Mouse (Mus musculus) intestine, embryonic 16.5 days (tissue): ENCODE measurements around the gene Clec16a. TPM values are rescaled to one million over a fixed set of nuclear protein-coding genes. Genes with fewer than 3 reads are reported as not detected.

Experiments used
- ATAC-seq: fragments of 200-750 bp; cut with Nextera tagmentation; 2 replicates; pipeline ENCODE4 v1.8.0; 2017; ENCODE audit warnings: moderate TSS enrichment, moderate library complexity
- H3K27ac ChIP-seq: fragments of 300-500 bp; sonication (generic); 2 replicates; pipeline ENCODE4 v1.5.1; 2014; ENCODE audit warnings: mild to moderate bottlenecking, low read length
- H3K27me3 ChIP-seq: fragments of 300-500 bp; sonication (generic); replicated peaks from 2 replicates; pipeline ENCODE4 v1.6.1; 2014; ENCODE audit warnings: low read length, control low read depth, mixed read lengths; ENCODE audit not compliant: control insufficient read depth, insufficient read depth
- H3K36me3 ChIP-seq: fragments of 300-500 bp; sonication (generic); 2 replicates; pipeline ENCODE4 v1.6.1; 2014; ENCODE audit warnings: low read length, control low read depth; ENCODE audit not compliant: control insufficient read depth, insufficient read depth
- H3K4me1 ChIP-seq: fragments of 300-500 bp; sonication (generic); 2 replicates; pipeline ENCODE4 v1.6.1; 2014; ENCODE audit warnings: low read length, control low read depth, mixed read lengths; ENCODE audit not compliant: control insufficient read depth, insufficient read depth
- H3K4me2 ChIP-seq: fragments of 300-500 bp; sonication (generic); 2 replicates; pipeline ENCODE4 v1.6.1; 2014; ENCODE audit warnings: low read depth, low read length, control low read depth
- H3K4me3 ChIP-seq: fragments of 300-500 bp; sonication (generic); 2 replicates; pipeline ENCODE4 v1.5.1; 2014; ENCODE audit warnings: mild to moderate bottlenecking, low read length
- H3K9ac ChIP-seq: fragments of 300-500 bp; sonication (generic); 2 replicates; pipeline ENCODE4 v1.6.1; 2014; ENCODE audit warnings: low read depth, low read length
- H3K9me3 ChIP-seq: fragments of 300-500 bp; sonication (generic); 2 replicates; pipeline ENCODE4 v1.6.1; 2016; ENCODE audit warnings: low read length, control low read depth; ENCODE audit not compliant: control insufficient read depth
- WGBS: fragments of 180-500 bp; shearing (Covaris S2); extraction: QIAGEN DNeasy Blood & Tissue Kit; methylation state at CpG from one replicate; pipeline ENCODE4 v1.1.7; 2014; 5-methylcytosine and 5-hydroxymethylcytosine counted together
- polyA plus RNA-seq: library from polyadenylated mRNA; unstranded; fragments of >200 nt; fragmentation: Nextera tagmentation; extraction: Ambion mirVana; gene quantifications from 2 replicates; pipeline ENCODE4 v1.2.1, GENCODE M21; 2015

Clec16a gene
- 22.1 and 24.3 TPM in 2 replicates for polyA plus RNA-seq

DNA sequence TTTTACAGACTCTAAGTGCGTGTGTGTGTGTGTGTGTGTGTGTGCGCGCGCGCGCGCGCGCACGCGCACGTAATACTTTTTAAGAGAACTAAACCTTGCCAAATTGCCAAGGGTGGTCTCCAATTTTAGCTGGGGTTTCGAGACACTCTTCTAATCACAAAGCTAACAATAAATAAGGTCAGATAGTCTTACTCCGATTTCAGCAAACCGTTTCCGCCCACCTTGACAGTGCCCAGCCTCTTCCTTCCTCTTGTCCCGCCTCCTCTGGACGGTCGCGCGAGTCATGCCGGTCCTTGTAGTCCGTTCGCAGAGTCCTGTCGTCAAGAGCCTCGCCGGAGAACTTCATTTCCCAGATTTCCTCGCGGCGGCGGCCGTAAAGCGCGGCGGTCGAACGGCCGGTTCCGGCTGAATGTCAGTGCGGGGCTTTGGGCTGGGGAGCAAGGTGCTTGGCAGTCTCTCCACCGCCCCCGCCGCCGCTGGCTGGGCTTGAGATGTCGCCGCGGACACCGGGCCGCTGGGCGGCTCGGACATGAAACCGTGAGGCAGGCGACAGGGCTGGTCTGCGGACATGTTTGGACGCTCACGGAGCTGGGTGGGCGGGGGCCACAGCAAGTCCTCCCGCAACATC, at the start of gene Clec16a:
Gene Clec16a, plus strand, starts transcription at position 345 of the 628 bp plus-strand sequence.
- Histone ChIP-seq H3K27ac (peak within 1 kb of the TSS; percentile 63; the same call in 1 of the 2 replicates), H3K4me1 (peaks cover 25% of the 10 kb centered on the region), H3K27me3 (no peaks in the 10 kb centered on the region), H3K4me2 (peak within 1 kb of the TSS; percentile 81), H3K4me3 (peak within 1 kb of the TSS; percentile 95), H3K9me3 (no peaks in the 10 kb centered on the region), H3K9ac (peak within 1 kb of the TSS; percentile 82), H3K36me3 (no peaks in the 10 kb centered on the region)
- ATAC-seq, result peak; percentile 88
- under 1% methylated on average over 58 of the region's 58 CpGs for WGBS

DNA sequence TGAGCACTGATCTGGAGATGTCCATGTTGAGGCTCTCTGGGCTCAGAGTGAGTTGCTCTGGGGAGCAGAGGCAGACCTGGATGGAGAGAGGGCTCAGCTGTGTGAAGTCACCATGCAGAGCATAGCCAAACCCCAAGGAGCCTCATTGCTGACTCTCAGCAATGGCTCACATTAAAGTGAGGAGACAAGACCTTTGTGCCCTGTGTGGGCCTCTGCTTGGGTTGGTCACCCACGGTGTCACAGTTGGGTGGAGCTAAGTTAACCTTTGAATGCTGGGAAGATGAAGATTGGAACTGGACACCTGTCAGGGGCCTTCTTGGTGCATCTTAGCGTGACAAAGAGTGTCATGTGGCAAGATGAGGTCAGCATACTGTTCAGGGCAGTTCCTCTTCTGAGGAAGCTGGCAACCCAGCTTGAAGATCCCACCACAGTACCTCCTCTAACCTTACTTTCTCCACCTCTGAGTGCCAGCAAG, 49.3 kb upstream of the Clec16a start:
- H3K4me1 ChIP-seq, result no peaks in the 10 kb centered on the region
- ATAC-seq, result no peak
- no peak overlapping the region for H3K4me2 ChIP-seq
- no peaks in the 10 kb centered on the region for H3K9me3 ChIP-seq
- no peak overlapping the region for H3K27ac ChIP-seq
- H3K9ac ChIP-seq, result no peak overlapping the region
- H3K4me3 ChIP-seq, result no peak overlapping the region
- H3K27me3 ChIP-seq, result 0 out of 2 replicates have a peak, but pooled peaks cover under 1% of the 10 kb centered on the region
- no peaks in the 10 kb centered on the region for H3K36me3 ChIP-seq
- 64% methylated on average over 2 of the region's 2 CpGs for WGBS

DNA sequence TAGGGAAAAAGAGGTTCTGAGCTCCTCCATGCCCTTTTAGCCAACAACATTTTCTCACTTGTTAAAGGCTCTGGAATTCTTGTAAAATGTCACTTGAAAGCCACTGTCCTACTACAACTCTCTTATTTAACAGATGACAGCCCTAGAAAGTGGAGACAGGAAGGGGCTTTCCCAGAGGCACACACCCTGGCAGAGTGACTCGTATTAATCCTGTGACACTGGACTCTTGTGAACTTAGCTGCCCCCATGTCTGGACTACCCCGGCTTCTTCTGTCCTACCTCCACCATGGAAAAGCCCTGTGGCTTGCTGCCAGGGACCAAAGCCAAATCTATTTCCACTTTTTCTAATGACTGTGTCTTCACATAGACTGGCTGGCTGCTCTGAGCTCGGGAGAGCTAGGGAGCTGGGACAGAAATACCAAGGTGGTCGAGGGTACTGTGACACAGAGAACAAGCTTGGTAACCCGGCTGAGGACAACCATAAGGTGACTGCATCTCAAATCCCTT, 47.0 kb upstream of the Clec16a start:
- Histone ChIP-seq H3K36me3 (no peaks in the 10 kb centered on the region), H3K4me3 (no peak overlapping the region), H3K27ac (no peak overlapping the region), H3K4me2 (no peak overlapping the region), H3K9ac (no peak overlapping the region), H3K27me3 (no peaks in the 10 kb centered on the region), H3K9me3 (no peaks in the 10 kb centered on the region), H3K4me1 (no peaks in the 10 kb centered on the region)
- ATAC-seq, result no peak
- 66% methylated on average over 5 of the region's 5 CpGs for WGBS

DNA sequence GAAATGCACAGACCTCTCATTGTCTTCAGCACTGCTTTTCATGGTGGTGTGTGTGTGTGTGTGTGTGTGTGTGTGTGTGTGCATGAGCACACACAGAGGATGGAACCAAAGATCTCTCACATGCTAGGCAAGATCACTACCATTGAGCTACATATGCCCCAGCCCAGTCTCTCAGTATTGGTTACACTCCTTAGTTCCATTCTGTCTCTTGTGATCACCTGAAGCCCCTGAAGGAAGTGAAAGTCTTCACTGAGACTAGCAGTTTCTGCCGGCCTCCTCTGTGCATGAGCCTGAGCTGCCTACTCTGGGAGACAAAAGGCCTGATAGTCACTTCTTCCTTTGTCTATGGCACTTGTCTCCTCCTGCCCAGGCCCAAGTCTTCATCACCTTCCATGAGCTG, 46.0 kb upstream of the Clec16a start:
- 76% methylated on average over 1 of the region's 1 CpGs for WGBS
- Histone ChIP-seq H3K9me3 (no peaks in the 10 kb centered on the region), H3K27me3 (no peaks in the 10 kb centered on the region), H3K4me1 (no peaks in the 10 kb centered on the region), H3K9ac (no peak overlapping the region), H3K36me3 (no peaks in the 10 kb centered on the region), H3K27ac (no peak overlapping the region), H3K4me2 (no peak overlapping the region), H3K4me3 (no peak overlapping the region)
- ATAC-seq, result no peak

DNA sequence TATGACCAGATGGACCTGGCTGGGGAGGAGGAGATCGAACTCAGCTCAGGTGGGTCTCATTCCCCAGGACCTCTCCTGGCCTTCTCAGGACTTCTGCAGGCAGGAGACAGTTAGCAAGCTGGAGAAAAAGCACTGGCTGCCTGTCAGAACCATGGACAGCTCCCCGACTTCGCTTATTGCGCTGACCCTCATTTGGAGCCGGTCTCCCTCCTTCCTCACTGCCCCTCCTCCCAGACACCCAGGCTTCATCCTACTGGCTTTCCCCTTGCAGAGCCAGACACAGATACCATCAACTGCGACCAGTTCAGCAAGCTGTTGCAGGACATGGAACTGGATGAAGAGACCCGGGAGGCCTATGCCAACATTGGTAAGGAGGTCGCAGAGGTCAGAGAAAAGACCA, 43.3 kb upstream of the Clec16a start:
- ATAC-seq, result no peak
- H3K27ac ChIP-seq, result no peak overlapping the region
- no peak overlapping the region for H3K9ac ChIP-seq
- no peaks in the 10 kb centered on the region for H3K27me3 ChIP-seq
- H3K9me3 ChIP-seq, result no peaks in the 10 kb centered on the region
- no peaks in the 10 kb centered on the region for H3K36me3 ChIP-seq
- 15% methylated on average over 8 of the region's 8 CpGs for WGBS
- no peak overlapping the region for H3K4me2 ChIP-seq
- no peaks in the 10 kb centered on the region for H3K4me1 ChIP-seq
- no peak overlapping the region for H3K4me3 ChIP-seq

DNA sequence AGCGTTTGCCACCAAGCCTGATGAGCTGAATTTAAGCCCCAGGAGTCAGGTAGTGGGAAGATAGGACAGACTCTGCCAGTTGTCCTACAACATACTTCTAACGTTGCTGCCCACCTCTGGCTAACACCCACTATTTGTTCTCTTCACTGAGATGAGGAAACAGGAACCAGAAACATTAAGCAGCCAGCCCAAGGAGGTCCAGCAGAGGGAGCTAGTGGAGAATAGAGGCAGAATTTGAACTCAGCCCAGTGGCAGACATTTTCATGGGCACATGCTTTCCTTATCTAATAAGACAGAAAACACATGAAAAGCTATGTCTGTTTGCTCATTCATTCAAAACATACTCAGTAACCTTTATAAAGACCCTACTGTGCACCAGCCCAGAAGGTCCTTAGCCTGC, 42.1 kb upstream of the Clec16a start:
- H3K9ac ChIP-seq, result no peak overlapping the region
- no peaks in the 10 kb centered on the region for H3K27me3 ChIP-seq
- no peak for ATAC-seq
- no peaks in the 10 kb centered on the region for H3K4me1 ChIP-seq
- H3K9me3 ChIP-seq, result no peaks in the 10 kb centered on the region
- no peak overlapping the region for H3K27ac ChIP-seq
- H3K4me3 ChIP-seq, result no peak overlapping the region
- WGBS, result 69% methylated on average over 2 of the region's 2 CpGs
- no peaks in the 10 kb centered on the region for H3K36me3 ChIP-seq
- H3K4me2 ChIP-seq, result no peak overlapping the region

DNA sequence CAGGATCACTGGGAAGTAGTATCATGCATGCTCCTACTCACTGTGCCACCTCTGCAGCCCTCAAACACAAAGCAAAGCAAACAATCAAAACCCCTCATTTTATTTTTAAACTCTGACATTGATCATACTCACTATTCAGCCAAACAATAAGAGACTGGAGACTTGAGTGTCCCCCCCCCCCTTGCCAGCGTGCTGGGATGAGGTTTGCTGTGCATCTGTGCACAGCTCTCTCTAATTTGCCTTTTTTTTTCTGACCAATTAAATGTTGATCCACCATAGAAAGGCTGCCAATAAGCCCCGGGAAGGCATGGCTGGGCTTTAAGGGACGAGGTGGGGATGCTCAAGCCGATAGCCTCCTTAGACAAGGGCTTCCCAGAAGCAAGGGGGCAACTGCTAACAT, 37.7 kb upstream of the Clec16a start:
- H3K36me3 ChIP-seq, result no peaks in the 10 kb centered on the region
- H3K4me3 ChIP-seq, result no peak overlapping the region
- no peak overlapping the region for H3K27ac ChIP-seq
- no peak overlapping the region for H3K9ac ChIP-seq
- H3K4me2 ChIP-seq, result no peak overlapping the region
- no peaks in the 10 kb centered on the region for H3K9me3 ChIP-seq
- H3K27me3 ChIP-seq, result no peaks in the 10 kb centered on the region
- no peak for ATAC-seq
- 65% methylated on average over 4 of the region's 4 CpGs for WGBS
- no peaks in the 10 kb centered on the region for H3K4me1 ChIP-seq

DNA sequence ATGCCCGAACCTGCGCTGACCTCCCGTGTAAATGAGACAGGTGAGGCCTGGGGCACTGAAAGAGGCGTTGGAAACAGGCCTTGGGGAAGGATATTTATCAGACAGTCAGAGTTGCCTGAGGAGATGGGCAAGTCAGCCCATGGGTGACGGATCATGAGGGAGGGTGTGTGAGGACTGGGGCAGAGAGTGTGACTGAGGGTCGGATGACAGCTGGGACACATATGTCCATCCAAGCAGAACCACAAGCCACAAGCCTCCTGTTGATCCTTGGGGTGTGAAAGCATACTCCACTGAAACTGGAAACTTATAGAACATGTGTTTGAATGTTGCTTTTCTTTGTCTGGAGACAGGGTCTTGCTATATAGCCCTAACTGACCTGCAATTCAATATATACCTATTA, 36.4 kb upstream of the Clec16a start:
- Histone ChIP-seq H3K27ac (no peak overlapping the region), H3K27me3 (no peaks in the 10 kb centered on the region), H3K4me2 (no peak overlapping the region), H3K9me3 (no peaks in the 10 kb centered on the region), H3K4me1 (no peaks in the 10 kb centered on the region), H3K36me3 (no peaks in the 10 kb centered on the region), H3K9ac (no peak overlapping the region), H3K4me3 (no peak overlapping the region)
- 74% methylated on average over 6 of the region's 6 CpGs for WGBS
- ATAC-seq, result no peak

DNA sequence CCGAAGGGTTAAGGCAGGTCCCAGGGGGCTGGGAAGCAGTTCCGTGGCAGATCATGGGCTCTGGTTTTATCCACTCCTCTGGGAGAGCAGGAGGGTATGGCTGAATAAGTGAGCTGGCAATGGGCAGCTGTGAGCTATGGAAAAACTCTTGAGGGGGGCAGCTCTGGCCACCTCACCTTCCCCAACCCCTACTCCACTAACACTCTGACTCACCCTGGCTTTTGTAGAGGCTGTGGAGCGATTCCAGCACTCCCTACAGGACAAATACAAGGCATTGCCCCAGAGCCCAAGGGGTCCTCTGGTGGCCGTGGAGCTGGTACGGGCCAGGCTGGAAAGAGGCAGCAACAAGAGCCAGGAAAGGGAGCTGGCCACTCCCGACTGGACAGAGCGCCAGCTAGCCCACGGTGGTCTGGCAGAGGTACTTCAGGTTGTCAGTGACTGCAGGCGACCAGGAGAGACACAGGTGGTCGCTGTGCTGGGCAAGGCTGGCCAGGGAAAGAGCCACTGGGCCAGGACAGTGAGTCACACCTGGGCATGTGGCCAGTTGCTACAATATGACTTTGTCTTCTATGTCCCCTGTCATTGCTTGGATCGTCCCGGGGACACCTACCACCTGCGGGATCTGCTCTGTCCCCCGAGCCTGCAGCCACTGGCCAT, 34.5 kb upstream of the Clec16a start:
- 55% methylated on average over 14 of the region's 14 CpGs for WGBS

More for the DNA sequence above, 34.5 kb upstream of the Clec16a start:
- Histone ChIP-seq H3K4me3 (no peak overlapping the region), H3K4me2 (no peak overlapping the region), H3K27me3 (no peaks in the 10 kb centered on the region), H3K4me1 (no peaks in the 10 kb centered on the region), H3K27ac (no peak overlapping the region), H3K9ac (no peak overlapping the region), H3K9me3 (no peaks in the 10 kb centered on the region), H3K36me3 (no peaks in the 10 kb centered on the region)
- ATAC-seq, result no peak
